Comparison of ENCODE assay signal across 20 mouse cellular contexts in the genomic region with DNA sequence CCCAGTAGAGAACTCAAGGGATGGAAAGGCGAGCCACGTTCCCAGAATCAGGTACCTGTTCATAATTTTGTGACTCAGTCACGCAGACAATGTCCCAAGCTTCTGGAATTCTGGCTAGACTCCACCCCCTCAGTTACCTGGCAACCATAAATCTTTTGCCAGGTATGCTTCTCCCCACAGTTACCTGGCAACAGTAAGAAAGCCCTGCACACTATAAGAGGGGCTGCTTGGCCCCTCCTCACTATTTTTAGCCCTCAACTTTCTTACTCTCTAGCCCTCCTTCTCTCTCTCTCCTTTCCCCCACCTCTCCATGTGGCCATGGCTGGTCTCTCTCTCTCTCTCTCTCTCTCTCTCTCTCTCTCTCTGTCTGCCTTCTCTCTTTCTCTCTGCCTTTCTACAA.
DNase-seq lines count a peak whose midpoint lies in the region; ATAC-seq and TF ChIP-seq lines count a peak whose summit lies in the region.
"Had no signal": no experiment of that assay in that cellular context is flagged by ENCODE, and none has a peak within 500 bp of the region (broad histone marks: within the 10 kb centered on the region; RNA-seq: fewer than 3 reads in every experiment).

No protein-coding gene starts in this region.

- DNase-seq in layer of hippocampus, adult 2 months (ENCODE audit: low spot score in 2 of 2), result no peak
- no peak for DNase-seq in layer of hippocampus, adult 9-11 months
- no peak for DNase-seq in midbrain, postnatal 0 days (ENCODE audit: low spot score)
- peak; percentile 19 for DNase-seq in R1 (ENCODE audit: low read depth, low spot score)
- DNase-seq in T-cell, adult 2 months (ENCODE audit: low spot score), result peak; percentile 0
- DNase-seq in spleen, postnatal 14 days (ENCODE audit: low spot score in 2 of 2), result no peak
- DNase-seq: adrenal gland, adult 2 months; adrenal gland, postnatal 10 days; adrenal gland, postnatal 25 days; cerebellum, adult 11-12 months; cerebellum, adult 2 months; cerebellum, adult 9-10 months; cerebellum, postnatal 10 days; cerebellum, postnatal 25 days had no signal

- no peaks in the 10 kb centered on the region for H3K36me3 ChIP-seq in midbrain, postnatal 0 days (ENCODE audit: insufficient read depth, low read length)
- H3K36me3 ChIP-seq in midbrain, embryonic 16.5 days (ENCODE audit: control insufficient read depth, insufficient read depth, low read length), result no peaks in the 10 kb centered on the region
- no peaks in the 10 kb centered on the region for H3K36me3 ChIP-seq in hindbrain, embryonic 12.5 days
- H3K36me3 ChIP-seq: embryonic facial prominence, embryonic 10.5 days; embryonic facial prominence, embryonic 12.5 days had no signal

- peak overlapping the region; percentile 36; the same call in 1 of the 2 replicates for H3K27ac ChIP-seq in layer of hippocampus, adult 2 months
- H3K27ac ChIP-seq in midbrain, postnatal 0 days (ENCODE audit: low read depth, low read length), result no peak overlapping the region
- H3K27ac ChIP-seq in midbrain, embryonic 16.5 days (ENCODE audit: low read length), result no peak overlapping the region
- H3K27ac ChIP-seq in hindbrain, embryonic 12.5 days, result no peak overlapping the region
- H3K27ac ChIP-seq: embryonic facial prominence, embryonic 10.5 days; embryonic facial prominence, embryonic 12.5 days; forebrain, embryonic 13.5 days had no signal

- no peak overlapping the region for H3K9ac ChIP-seq in midbrain, postnatal 0 days (replicated peaks; ENCODE audit: low read length, poor library complexity, severe bottlenecking)
- no peak overlapping the region for H3K9ac ChIP-seq in midbrain, embryonic 16.5 days (ENCODE audit: low read depth, low read length)
- no peak overlapping the region for H3K9ac ChIP-seq in hindbrain, embryonic 12.5 days
- H3K9ac ChIP-seq: embryonic facial prominence, embryonic 12.5 days; forebrain, embryonic 13.5 days had no signal

- H3K27me3 ChIP-seq in midbrain, postnatal 0 days (ENCODE audit: insufficient read depth, low read length), result no peaks in the 10 kb centered on the region
- H3K27me3 ChIP-seq in midbrain, embryonic 16.5 days (ENCODE audit: control insufficient read depth, insufficient read depth, low read depth, low read length), result no peaks in the 10 kb centered on the region
- H3K27me3 ChIP-seq in hindbrain, embryonic 12.5 days, result no peaks in the 10 kb centered on the region
- H3K27me3 ChIP-seq: embryonic facial prominence, embryonic 12.5 days; forebrain, embryonic 13.5 days had no signal

- no peak overlapping the region for H3K4me2 ChIP-seq in midbrain, postnatal 0 days (ENCODE audit: low read depth, low read length, poor library complexity, severe bottlenecking)
- no peak overlapping the region for H3K4me2 ChIP-seq in midbrain, embryonic 16.5 days (ENCODE audit: low read length)
- H3K4me2 ChIP-seq in hindbrain, embryonic 12.5 days (replicated peaks), result no peak overlapping the region
- H3K4me2 ChIP-seq: embryonic facial prominence, embryonic 12.5 days; forebrain, embryonic 13.5 days had no signal

- H3K4me1 ChIP-seq in midbrain, postnatal 0 days (ENCODE audit: insufficient read depth, low read length), result no peaks in the 10 kb centered on the region
- H3K4me1 ChIP-seq in midbrain, embryonic 16.5 days (ENCODE audit: control insufficient read depth, insufficient read depth, low read length), result no peaks in the 10 kb centered on the region
- H3K4me1 ChIP-seq in hindbrain, embryonic 12.5 days, result no peaks in the 10 kb centered on the region
- H3K4me1 ChIP-seq: embryonic facial prominence, embryonic 10.5 days; embryonic facial prominence, embryonic 12.5 days; forebrain, embryonic 13.5 days had no signal

- 67% methylated on average over 3 of the region's 3 CpGs for WGBS in midbrain, postnatal 0 days
- WGBS in midbrain, embryonic 16.5 days, result 67% methylated on average over 3 of the region's 3 CpGs
- WGBS in hindbrain, embryonic 12.5 days, result 78% methylated on average over 3 of the region's 3 CpGs

- H3K4me3 ChIP-seq in layer of hippocampus, adult 2 months, result no peak overlapping the region
- no peak overlapping the region for H3K4me3 ChIP-seq in midbrain, postnatal 0 days (ENCODE audit: low read depth, low read length)
- no peak overlapping the region for H3K4me3 ChIP-seq in midbrain, embryonic 16.5 days (ENCODE audit: low read depth, low read length)
- H3K4me3 ChIP-seq in hindbrain, embryonic 12.5 days, result no peak overlapping the region
- H3K4me3 ChIP-seq: embryonic facial prominence, embryonic 10.5 days; embryonic facial prominence, embryonic 12.5 days; forebrain, embryonic 13.5 days had no signal

- no peaks in the 10 kb centered on the region for H3K9me3 ChIP-seq in midbrain, postnatal 0 days (ENCODE audit: low read length)
- H3K9me3 ChIP-seq in midbrain, embryonic 16.5 days (replicated peaks; ENCODE audit: control insufficient read depth, low read length, poor library complexity, severe bottlenecking), result no peaks in the 10 kb centered on the region
- no peaks in the 10 kb centered on the region for H3K9me3 ChIP-seq in hindbrain, embryonic 12.5 days (replicated peaks)
- H3K9me3 ChIP-seq: embryonic facial prominence, embryonic 10.5 days; embryonic facial prominence, embryonic 12.5 days; forebrain, embryonic 13.5 days had no signal

- ATAC-seq in midbrain, postnatal 0 days (ENCODE audit: low FRiP score), result peak; percentile 52; the same call in 1 of the 2 replicates
- ATAC-seq in midbrain, embryonic 16.5 days, result no peak; the same call in 1 of the 2 replicates
- no peak for ATAC-seq in hindbrain, embryonic 12.5 days (ENCODE audit: low FRiP score)
- ATAC-seq: forebrain, embryonic 13.5 days; forebrain, embryonic 16.5 days had no signal

- no peak for TF ChIP-seq CTCF in layer of hippocampus, adult 2 months (conservative IDR thresholded peaks at IDR 0.05)
- TF ChIP-seq CTCF in midbrain, postnatal 0 days (IDR thresholded peaks at IDR 0.05), result no peak

Comparison
In these comparisons a context has a peak if more than half of its experiments do, and no peak if none do; other contexts are left out.
1. DNase-seq: peak in R1 (single experiment) and T-cell, adult 2 months (single experiment); none in layer of hippocampus, adult 2 months (0 of 2), layer of hippocampus, adult 9-11 months (single experiment), midbrain, postnatal 0 days (single experiment) and spleen, postnatal 14 days (0 of 2).